Mouse (Mus musculus) heart, postnatal 4 days (tissue): ENCODE measurements around the gene Bhlha15. TPM values are rescaled to one million over a fixed set of nuclear protein-coding genes. Genes with fewer than 3 reads are reported as not detected.

Source experiments
- DNase-seq: peaks from one replicate; pipeline ENCODE4 v3.0.0; 2021
- total RNA-seq, 2 experiments: library from RNA; stranded (reverse); gene quantifications; 2 replicates each; pipeline ENCODE4 v1.2.3; 2021

Gene Bhlha15
- total RNA-seq, 2 experiments from 2014 or later: 0.07 TPM

DNA sequence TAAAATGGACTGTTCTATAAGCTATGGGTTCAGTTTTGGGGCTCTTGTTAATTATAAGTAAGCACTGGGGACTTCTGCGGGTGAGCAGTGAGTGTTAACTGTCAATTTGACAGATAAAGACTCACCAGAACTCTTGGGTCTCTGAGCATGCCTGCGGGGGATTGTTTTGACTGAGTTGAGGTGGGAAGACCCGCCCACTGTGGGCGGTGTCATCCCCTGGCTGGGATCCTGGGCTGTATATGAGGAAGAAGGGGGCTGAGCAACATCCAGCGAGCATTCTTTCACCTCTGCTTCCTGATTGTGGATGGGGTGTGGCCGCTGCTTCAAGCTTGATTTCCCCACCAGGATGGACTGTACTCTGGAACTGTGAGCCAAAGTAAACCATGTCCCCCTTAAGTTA is 44.1 kb downstream of the Bhlha15 start:
- DNase-seq: no peak

GRCm38 (mm10) chr5:144234714-144235113 is 44.6 kb downstream of the Bhlha15 start:
- no peak for DNase-seq

GRCm38 (mm10) chr5:144238969-144239368 is 48.9 kb downstream of the Bhlha15 start:
- no peak for DNase-seq

Other genes with a start within 250 kb of the Bhlha15 start
- 10 to 100 TPM; 43.1 to 43.8 TPM for gene Ccz1, start 175.4 kb upstream of the Bhlha15 start, total RNA-seq
- gene Ocm, start 163.6 kb upstream of the Bhlha15 start, total RNA-seq: not detected
- 10 to 100 TPM; 19.0 to 20.8 TPM for gene Lmtk2, start 89.8 kb upstream of the Bhlha15 start, total RNA-seq
- gene Tecpr1, start 33.3 kb downstream of the Bhlha15 start, total RNA-seq: 10 to 100 TPM; 24.1 to 26.0 TPM
- gene Bri3, start 54.2 kb downstream of the Bhlha15 start, total RNA-seq: 100 to 1,000 TPM; 180 to 221 TPM
- 10 to 100 TPM; 13.6 to 15.5 TPM for gene Baiap2l1, start 167.8 kb downstream of the Bhlha15 start, total RNA-seq